Mouse (Mus musculus) liver, postnatal 0 days (tissue): ENCODE results near the gene Traf1. TPM values are rescaled to one million over a fixed set of nuclear protein-coding genes. Genes with fewer than 3 reads are reported as not detected.
A peak's percentile ranks its signal among the peaks of the same experiment; 100 is the strongest.

Experiments used
- ATAC-seq: fragments of 200-750 bp; cut with Nextera tagmentation; 2 replicates; pipeline ENCODE4 v1.8.0; 2017; ENCODE audit warnings: mild to moderate bottlenecking, moderate library complexity
- DNase-seq: peaks from one replicate; pipeline ENCODE4 v3.0.0-alpha.2; 2016
- H3K27ac ChIP-seq: fragments of 300-500 bp; sonication (generic); 2 replicates; pipeline ENCODE4 v1.5.1; 2014; ENCODE audit warnings: antibody characterized with exemption, moderate library complexity, mild to moderate bottlenecking, low read depth
- H3K27me3 ChIP-seq: fragments of 300-500 bp; sonication (generic); 2 replicates; pipeline ENCODE4 v1.6.1; 2014; ENCODE audit warnings: low read length, control low read depth, mixed read lengths; ENCODE audit not compliant: insufficient read depth
- H3K36me3 ChIP-seq: fragments of 300-500 bp; sonication (generic); replicated peaks from 2 replicates; pipeline ENCODE4 v1.6.1; 2014; ENCODE audit warnings: mild to moderate bottlenecking, control low read depth, low read length, moderate library complexity, mixed read lengths; ENCODE audit not compliant: insufficient read depth
- H3K4me1 ChIP-seq: fragments of 300-500 bp; sonication (generic); 2 replicates; pipeline ENCODE4 v1.6.1; 2014; ENCODE audit warnings: antibody characterized with exemption, mild to moderate bottlenecking, control low read depth; ENCODE audit not compliant: insufficient read depth
- H3K4me2 ChIP-seq: fragments of 300-500 bp; sonication (generic); 2 replicates; pipeline ENCODE4 v1.6.1; 2014; ENCODE audit warnings: low read depth, mild to moderate bottlenecking, low read length, moderate library complexity, mixed read lengths
- H3K4me3 ChIP-seq: fragments of 300-500 bp; sonication (generic); 2 replicates; pipeline ENCODE4 v1.5.1; 2014; ENCODE audit warnings: low read depth, low read length
- H3K9ac ChIP-seq: fragments of 300-500 bp; sonication (generic); replicated peaks from 2 replicates; pipeline ENCODE4 v1.6.1; 2014; ENCODE audit warnings: mild to moderate bottlenecking, moderate library complexity
- H3K9me3 ChIP-seq: fragments of 300-500 bp; sonication (generic); 2 replicates; pipeline ENCODE4 v1.6.1; 2016; ENCODE audit warnings: mild to moderate bottlenecking, control low read depth, low read length, mixed read lengths
- CTCF ChIP-seq: sonication (generic); IDR thresholded peaks from 2 replicates; pipeline ENCODE4 v1.5.1; 2016; ENCODE audit warnings: antibody characterized with exemption, low read depth
- EP300 ChIP-seq: IDR thresholded peaks from 2 replicates; pipeline ENCODE4 v1.6.1; 2016; ENCODE audit warnings: antibody characterized with exemption, low read depth, mild to moderate bottlenecking
- WGBS: fragments of 180-500 bp; shearing (Covaris S2); extraction: QIAGEN DNeasy Blood & Tissue Kit; methylation state at CpG from one replicate; pipeline ENCODE4 v1.1.7; 2014; ENCODE audit not compliant: insufficient replicate concordance; 5-methylcytosine and 5-hydroxymethylcytosine counted together
- polyA plus RNA-seq: library from polyadenylated mRNA; unstranded; fragments of >200 nt; fragmentation: Nextera tagmentation; extraction: Ambion mirVana; gene quantifications from 2 replicates; pipeline ENCODE4 v1.2.1, GENCODE M21; 2015

The Traf1 gene
- polyA plus RNA-seq, 1 experiment from 2014 or later: 0.34 TPM

DNA sequence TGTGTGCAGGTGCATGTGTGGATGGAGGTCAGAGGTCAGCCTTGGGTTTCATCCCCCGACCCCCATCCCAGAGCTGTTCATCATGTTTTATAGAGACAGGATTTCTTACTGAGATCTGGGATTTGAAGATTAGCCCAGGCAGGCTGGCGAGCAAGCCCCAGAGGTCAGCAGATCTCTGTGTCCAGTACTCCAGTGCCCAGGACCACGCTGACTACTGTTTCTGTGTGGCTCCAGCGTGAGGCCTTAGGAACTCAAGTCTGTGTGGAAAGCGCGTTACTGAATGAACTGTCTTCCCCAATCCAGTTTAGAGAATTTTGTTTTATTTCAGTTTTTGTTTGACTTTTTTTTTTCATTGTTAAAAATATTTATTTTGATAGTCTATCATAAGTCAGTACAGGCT is 2.7 kb upstream of the Traf1 start:
- Histone ChIP-seq H3K27ac (0 out of 2 replicates have a peak overlapping the region, but pooled peaks have one; percentile 41), H3K9me3 (no peaks in the 10 kb centered on the region), H3K4me2 (no peak overlapping the region), H3K9ac (no peak overlapping the region), H3K27me3 (no peaks in the 10 kb centered on the region), H3K36me3 (no peaks in the 10 kb centered on the region), H3K4me3 (no peak overlapping the region), H3K4me1 (peaks cover 12% of the 10 kb centered on the region; the same call in 1 of the 2 replicates)
- WGBS: 77% methylated on average over 6 of the region's 6 CpGs
- DNase-seq (no peak), ATAC-seq (no peak)
- TF ChIP-seq EP300: no peak
- TF ChIP-seq CTCF: no peak

DNA sequence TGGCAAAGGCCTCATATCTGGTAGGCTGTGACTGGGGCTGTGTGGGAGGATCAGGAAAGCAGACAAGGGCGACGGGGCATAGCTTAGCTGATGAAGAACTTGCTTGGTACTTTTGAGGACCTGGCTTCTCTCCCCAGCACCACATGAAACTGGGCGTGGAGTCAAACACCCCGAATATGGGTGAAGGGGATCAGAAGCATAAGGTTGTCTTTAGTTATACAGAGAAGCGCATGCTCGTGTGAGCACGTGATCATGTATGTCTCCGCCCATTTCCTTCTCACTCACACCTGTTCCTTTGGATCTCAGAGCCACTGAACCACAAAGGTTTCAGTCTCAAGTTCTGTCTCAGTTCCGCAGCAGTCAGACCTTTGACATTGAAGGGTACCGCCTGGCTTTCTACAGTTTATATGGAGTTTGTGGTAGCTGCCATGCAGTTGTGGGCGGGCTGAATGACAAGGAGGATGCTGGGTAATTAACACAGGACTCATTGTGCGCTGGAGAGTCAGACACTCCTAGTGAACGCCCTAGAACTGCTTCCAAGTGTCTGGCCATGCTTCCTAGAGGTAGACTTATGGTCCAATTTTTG is 1.9 kb upstream of the Traf1 start:
- H3K4me1 ChIP-seq: peaks cover 12% of the 10 kb centered on the region; the same call in 1 of the 2 replicates
- no peak overlapping the region for H3K4me2 ChIP-seq
- DNase-seq: peak; percentile 26
- peak overlapping the region; percentile 57; the same call in 1 of the 2 replicates for H3K27ac ChIP-seq
- H3K9ac ChIP-seq: no peak overlapping the region
- no peak overlapping the region for H3K4me3 ChIP-seq
- WGBS: 50% methylated on average over 13 of the region's 13 CpGs
- no peak for TF ChIP-seq CTCF
- TF ChIP-seq EP300: no peak
- H3K36me3 ChIP-seq: no peaks in the 10 kb centered on the region
- no peaks in the 10 kb centered on the region for H3K27me3 ChIP-seq
- peak; percentile 59 for ATAC-seq
- no peaks in the 10 kb centered on the region for H3K9me3 ChIP-seq

DNA sequence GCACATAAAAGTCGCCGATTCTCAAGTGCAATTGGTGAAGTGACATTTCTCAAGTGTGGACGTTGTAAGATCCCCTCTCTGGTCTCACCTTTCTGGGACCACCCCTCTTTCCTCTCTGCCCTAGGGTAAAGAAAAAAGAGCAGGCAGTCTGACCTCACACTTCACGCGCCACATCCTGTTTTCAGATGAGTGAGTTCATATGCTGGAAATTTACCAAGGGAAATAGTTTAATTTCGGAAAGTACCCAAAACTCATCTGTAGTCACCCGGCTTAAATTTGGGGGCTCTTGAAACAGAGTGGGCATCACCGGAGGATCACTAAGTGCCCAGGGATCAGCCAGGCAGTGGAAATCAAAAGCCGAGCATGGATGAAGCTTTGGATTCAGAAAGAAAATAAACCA is 1.3 kb upstream of the Traf1 start:
- peak overlapping the region; percentile 57; the same call in 1 of the 2 replicates for H3K27ac ChIP-seq
- DNase-seq (no peak), ATAC-seq (no peak)
- no peak overlapping the region for H3K4me3 ChIP-seq
- no peak overlapping the region for H3K4me2 ChIP-seq
- no peaks in the 10 kb centered on the region for H3K36me3 ChIP-seq
- no peaks in the 10 kb centered on the region for H3K27me3 ChIP-seq
- 54% methylated on average over 9 of the region's 9 CpGs for WGBS
- TF ChIP-seq EP300 (no peak), CTCF (no peak)
- H3K9ac ChIP-seq: no peak overlapping the region
- H3K9me3 ChIP-seq: no peaks in the 10 kb centered on the region
- peaks cover 12% of the 10 kb centered on the region; the same call in 1 of the 2 replicates for H3K4me1 ChIP-seq

DNA sequence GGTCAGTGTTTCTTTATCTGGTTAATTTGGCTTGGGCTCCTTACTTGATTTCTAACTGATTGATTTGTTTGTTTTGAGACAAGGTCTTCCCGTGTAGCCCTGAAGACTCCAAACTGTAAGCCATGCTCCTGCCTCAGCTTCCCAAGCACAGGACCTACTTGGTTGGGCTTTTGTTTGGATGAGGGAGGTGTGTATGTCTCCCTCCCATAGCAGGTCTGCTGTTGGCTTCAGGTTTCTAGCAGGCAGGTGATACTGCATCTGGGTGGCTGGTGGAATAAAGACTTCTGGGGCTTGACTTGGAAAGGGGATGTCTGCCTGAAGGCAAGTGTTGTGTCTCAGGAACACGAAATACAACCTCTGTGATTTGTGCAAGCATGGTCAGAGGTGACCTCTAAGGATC is 639 bp upstream of the Traf1 start:
- Histone ChIP-seq H3K9ac (no peak overlapping the region), H3K27me3 (no peaks in the 10 kb centered on the region), H3K4me1 (peaks cover 12% of the 10 kb centered on the region; the same call in 1 of the 2 replicates), H3K9me3 (no peaks in the 10 kb centered on the region), H3K4me3 (no peak overlapping the region), H3K4me2 (no peak overlapping the region), H3K27ac (no peak overlapping the region), H3K36me3 (no peaks in the 10 kb centered on the region)
- no peak for DNase-seq
- TF ChIP-seq CTCF (no peak), EP300 (no peak)
- no peak for ATAC-seq
- WGBS: 65% methylated on average over 2 of the region's 2 CpGs

DNA sequence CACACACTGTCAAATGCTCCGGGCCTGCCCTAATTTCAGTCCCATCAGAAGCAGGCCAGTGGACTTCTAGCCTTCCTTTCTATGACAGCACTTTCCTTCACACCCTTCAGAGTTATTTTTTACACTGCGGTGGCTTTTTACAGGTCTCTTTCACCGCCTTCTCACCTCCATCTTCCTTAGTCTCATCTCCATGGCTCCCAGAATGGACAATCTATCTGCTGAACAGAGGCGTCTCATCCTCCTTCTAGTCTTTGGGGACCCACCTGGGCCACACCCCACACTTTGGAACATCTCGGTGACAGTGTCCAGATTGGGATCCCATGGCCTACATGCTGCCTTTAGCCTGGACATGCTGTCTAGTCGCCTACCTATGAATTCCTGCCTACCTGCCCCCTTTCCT is 606 bp downstream of the Traf1 start:
- peaks cover 12% of the 10 kb centered on the region; the same call in 1 of the 2 replicates for H3K4me1 ChIP-seq
- DNase-seq: no peak
- 70% methylated on average over 6 of the region's 6 CpGs for WGBS
- H3K27me3 ChIP-seq: no peaks in the 10 kb centered on the region
- no peak for ATAC-seq
- no peaks in the 10 kb centered on the region for H3K36me3 ChIP-seq
- H3K27ac ChIP-seq: no peak overlapping the region
- peak overlapping the region; percentile 47; the same call in 1 of the 2 replicates for H3K9ac ChIP-seq
- TF ChIP-seq EP300: no peak
- no peak for TF ChIP-seq CTCF
- peak overlapping the region; percentile 61 for H3K4me2 ChIP-seq
- H3K4me3 ChIP-seq: no peak overlapping the region
- H3K9me3 ChIP-seq: no peaks in the 10 kb centered on the region

DNA sequence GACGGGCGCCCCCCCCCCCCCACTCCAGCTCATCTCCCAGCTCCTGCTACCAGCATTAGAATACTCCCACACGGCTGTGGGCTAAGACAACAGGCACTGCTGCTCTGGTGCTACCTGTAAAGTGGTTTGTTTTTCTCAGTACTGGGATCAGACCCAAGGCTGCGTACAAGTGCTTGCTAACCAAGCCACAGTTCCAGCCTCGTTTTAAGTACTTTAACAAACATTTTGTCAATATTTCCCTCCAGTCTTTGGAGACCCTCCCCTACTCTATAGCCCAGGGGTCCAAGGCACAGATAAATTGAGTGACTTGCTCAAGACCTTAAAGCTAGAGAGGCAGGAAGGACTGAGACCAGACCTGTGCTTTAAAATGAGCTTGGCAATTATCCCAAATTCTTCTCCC is 1.1 kb downstream of the Traf1 start:
- WGBS: 83% methylated on average over 5 of the region's 5 CpGs
- ATAC-seq: no peak
- no peak for DNase-seq
- Histone ChIP-seq H3K27me3 (no peaks in the 10 kb centered on the region), H3K27ac (no peak overlapping the region), H3K9ac (no peak overlapping the region), H3K4me3 (no peak overlapping the region), H3K9me3 (no peaks in the 10 kb centered on the region), H3K4me2 (no peak overlapping the region), H3K36me3 (no peaks in the 10 kb centered on the region), H3K4me1 (peaks cover 8% of the 10 kb centered on the region; the same call in 1 of the 2 replicates)
- TF ChIP-seq EP300: no peak
- no peak for TF ChIP-seq CTCF

DNA sequence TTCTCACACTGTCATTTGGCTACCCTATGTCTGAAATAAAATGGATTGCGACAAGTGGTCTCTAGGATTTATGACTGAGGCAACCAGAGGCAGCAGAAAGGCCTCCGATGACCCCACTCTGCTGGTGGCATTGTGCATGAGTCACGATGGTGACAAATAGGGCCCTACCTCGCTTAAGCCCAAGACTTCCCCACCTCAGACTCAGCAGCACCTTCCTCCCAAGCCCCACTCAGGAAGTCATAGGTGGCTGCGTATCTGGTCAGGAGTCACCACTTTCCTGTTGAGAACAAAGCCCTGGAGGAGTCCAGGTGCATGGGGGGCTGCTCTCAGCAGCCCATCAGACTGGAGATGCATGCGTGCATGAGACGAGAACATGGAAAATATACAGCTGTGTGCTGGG is 3.0 kb downstream of the Traf1 start:
- H3K36me3 ChIP-seq: no peaks in the 10 kb centered on the region
- H3K9ac ChIP-seq: no peak overlapping the region
- H3K4me2 ChIP-seq: no peak overlapping the region
- H3K27ac ChIP-seq: no peak overlapping the region
- no peak overlapping the region for H3K4me3 ChIP-seq
- no peak for TF ChIP-seq CTCF
- TF ChIP-seq EP300: no peak
- H3K27me3 ChIP-seq: no peaks in the 10 kb centered on the region
- no peaks in the 10 kb centered on the region for H3K9me3 ChIP-seq
- WGBS: 67% methylated on average over 7 of the region's 7 CpGs
- ATAC-seq (no peak), DNase-seq (no peak)
- H3K4me1 ChIP-seq: 0 out of 2 replicates have a peak, but pooled peaks cover 3% of the 10 kb centered on the region
